Mouse (Mus musculus): ENCODE results near the gene Dxo.

The Dxo gene

GRCm38 (mm10) chr17:34881683-34882310, 45.0 kb downstream of the Dxo start, which contains the start of gene Gm20547:
TSS of gene Gm20547 (minus strand) at chr17:34882042.
- no peak for DNase-seq

- no peak for DNase-seq
Observed at GRCm38 (mm10) chr17:34883332-34883731, 46.5 kb downstream of the Dxo start.

- DNase-seq: no peak
Observed at GRCm38 (mm10) chr17:34884704-34885103, 47.9 kb downstream of the Dxo start.

- no peak for DNase-seq
Observed at GRCm38 (mm10) chr17:34885615-34886014, 48.8 kb downstream of the Dxo start.

GRCm38 (mm10) chr17:34887942-34888341, 51.1 kb downstream of the Dxo start:
- no peak for DNase-seq

Data from thymus, postnatal 14 days (tissue).